Mouse (Mus musculus) cortical plate, adult 2 months (tissue): ENCODE results near the gene Gm10277.

Experiments
- CTCF ChIP-seq: fragments of 200-500 bp; IDR thresholded peaks from 2 replicates; pipeline ENCODE4 v1.5.1; 2011; ENCODE audit warnings: mild to moderate bottlenecking, control low read depth, low read length; ENCODE audit not compliant: insufficient read depth; ENCODE audit errors: extremely low read depth
- POLR2A ChIP-seq: fragments of 200-500 bp; IDR thresholded peaks from 2 replicates; pipeline ENCODE4 v1.6.1; 2011; ENCODE audit warnings: mild to moderate bottlenecking, low read length, control low read depth; ENCODE audit not compliant: insufficient read depth; ENCODE audit errors: extremely low read depth

DNA sequence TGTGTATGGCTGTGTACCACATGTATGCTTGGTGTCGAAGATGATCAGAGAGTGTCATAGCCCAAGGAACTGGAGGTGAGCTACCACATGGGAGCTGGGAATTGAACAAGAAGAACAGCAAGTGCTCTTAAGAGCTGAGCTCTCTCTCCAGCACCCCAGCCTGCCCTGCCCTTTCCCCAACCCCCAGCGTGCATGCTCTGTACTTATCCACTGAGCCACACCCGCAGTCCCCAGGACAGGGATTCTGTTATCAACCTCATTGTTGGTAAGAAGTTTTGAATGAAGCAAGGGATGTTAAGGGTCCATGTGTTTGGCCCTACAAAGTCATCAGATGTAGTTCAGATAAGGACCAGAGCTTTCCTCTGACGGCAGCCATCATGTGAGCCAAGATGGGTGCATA, 40.9 kb downstream of the Gm10277 start:
- TF ChIP-seq POLR2A: no peak
- no peak for TF ChIP-seq CTCF
